Mouse (Mus musculus) cerebellum, adult 18-20 months (tissue): ENCODE results near the gene Apol7a.
"Not testable (repeated sequence)": the region's sequence is repeated elsewhere in the genome, so short reads cannot be mapped to it uniquely, and the experiment has no call there.

Experiments
- DNase-seq, 2 experiments: peaks; one replicate each; pipeline ENCODE4 v3.0.0; 2021

Gene Apol7a

GRCm38 (mm10) chr15:77399027-77399426 lies at the start of gene Apol7a:
TSS of gene Apol7a (minus strand) at chr15:77399110.
- not testable (repeated sequence) for DNase-seq

GRCm38 (mm10) chr15:77447392-77447791 lies 48.5 kb upstream of the Apol7a start, which contains the start of gene Apol7b:
TSS of gene Apol7b (minus strand) at chr15:77447492.
- not testable (repeated sequence) for DNase-seq

GRCm38 (mm10) chr15:77445668-77446067 lies 46.8 kb upstream of the Apol7a start:
- not testable (repeated sequence) for DNase-seq

GRCm38 (mm10) chr15:77444746-77445145 lies 45.8 kb upstream of the Apol7a start:
- not testable (repeated sequence) for DNase-seq

- not testable (repeated sequence) for DNase-seq
Observed at GRCm38 (mm10) chr15:77428690-77429448, 30.0 kb upstream of the Apol7a start.

- DNase-seq: not testable (repeated sequence)
Observed at GRCm38 (mm10) chr15:77422925-77423324, 24.0 kb upstream of the Apol7a start.

- not testable (repeated sequence) for DNase-seq
Observed at GRCm38 (mm10) chr15:77419657-77420056, 20.7 kb upstream of the Apol7a start.

- not testable (repeated sequence) for DNase-seq
Observed at GRCm38 (mm10) chr15:77416655-77417333, 17.9 kb upstream of the Apol7a start.

- not testable (repeated sequence) for DNase-seq
Observed at GRCm38 (mm10) chr15:77415653-77416052, 16.7 kb upstream of the Apol7a start.

- not testable (repeated sequence) for DNase-seq
Observed at GRCm38 (mm10) chr15:77412695-77413094, 13.8 kb upstream of the Apol7a start.

- DNase-seq: not testable (repeated sequence)
Observed at GRCm38 (mm10) chr15:77411035-77411434, 12.1 kb upstream of the Apol7a start, which contains the start of gene Apol9a. TSS of gene Apol9a (minus strand) at chr15:77411135.

GRCm38 (mm10) chr15:77406370-77406769 lies 7.5 kb upstream of the Apol7a start:
- DNase-seq: not testable (repeated sequence)

- DNase-seq: not testable (repeated sequence)
Observed at GRCm38 (mm10) chr15:77397450-77398132, 1.3 kb downstream of the Apol7a start.

GRCm38 (mm10) chr15:77393832-77394231 lies 5.1 kb downstream of the Apol7a start:
- DNase-seq: not testable (repeated sequence)

GRCm38 (mm10) chr15:77387462-77387861 lies 11.4 kb downstream of the Apol7a start:
- no peak for DNase-seq

GRCm38 (mm10) chr15:77384340-77385030 lies 14.4 kb downstream of the Apol7a start:
- DNase-seq: peak; percentile 58 to 68

GRCm38 (mm10) chr15:77382880-77383279 lies 16.0 kb downstream of the Apol7a start:
- DNase-seq: no peak

GRCm38 (mm10) chr15:77382271-77382850 lies 16.5 kb downstream of the Apol7a start:
- no peak for DNase-seq

- DNase-seq: no peak
Observed at GRCm38 (mm10) chr15:77381481-77381880, 17.4 kb downstream of the Apol7a start.

GRCm38 (mm10) chr15:77379921-77380320 lies 19.0 kb downstream of the Apol7a start:
- no peak for DNase-seq

- no peak for DNase-seq
Observed at GRCm38 (mm10) chr15:77377419-77377818, 21.5 kb downstream of the Apol7a start.

GRCm38 (mm10) chr15:77376920-77377319 lies 22.0 kb downstream of the Apol7a start:
- no peak for DNase-seq
